Mouse (Mus musculus): ENCODE measurements around the gene Nup153.
A peak's percentile ranks its signal among the peaks of the same experiment; 100 is the strongest.

Nup153 gene

DNA sequence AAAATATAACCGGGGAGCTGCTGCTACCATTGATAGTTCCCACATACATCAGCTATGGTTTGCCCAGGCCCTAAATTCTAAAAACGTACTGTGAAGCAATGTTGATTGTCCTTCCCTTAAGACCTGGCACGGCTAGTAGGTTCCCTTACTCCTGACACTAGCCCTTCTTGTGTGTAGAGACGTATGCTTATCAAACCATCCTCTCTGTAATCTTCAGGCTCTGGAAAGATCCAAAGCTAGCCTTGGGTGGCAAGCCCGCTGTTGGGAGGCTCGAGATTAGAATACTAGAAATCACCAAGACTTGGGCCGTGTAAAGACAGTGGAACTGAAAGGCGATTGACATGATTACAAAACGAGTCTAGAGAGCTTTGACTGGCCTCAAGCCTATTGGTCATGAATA lies 57.2 kb downstream of the Nup153 start:
- DNase-seq (ENCODE audit: low read depth, low spot score): no peak

- no peak for DNase-seq (ENCODE audit: low read depth, low spot score)
Measured at GRCm38 (mm10) chr13:46669620-46670271, 58.0 kb downstream of the Nup153 start.

DNA sequence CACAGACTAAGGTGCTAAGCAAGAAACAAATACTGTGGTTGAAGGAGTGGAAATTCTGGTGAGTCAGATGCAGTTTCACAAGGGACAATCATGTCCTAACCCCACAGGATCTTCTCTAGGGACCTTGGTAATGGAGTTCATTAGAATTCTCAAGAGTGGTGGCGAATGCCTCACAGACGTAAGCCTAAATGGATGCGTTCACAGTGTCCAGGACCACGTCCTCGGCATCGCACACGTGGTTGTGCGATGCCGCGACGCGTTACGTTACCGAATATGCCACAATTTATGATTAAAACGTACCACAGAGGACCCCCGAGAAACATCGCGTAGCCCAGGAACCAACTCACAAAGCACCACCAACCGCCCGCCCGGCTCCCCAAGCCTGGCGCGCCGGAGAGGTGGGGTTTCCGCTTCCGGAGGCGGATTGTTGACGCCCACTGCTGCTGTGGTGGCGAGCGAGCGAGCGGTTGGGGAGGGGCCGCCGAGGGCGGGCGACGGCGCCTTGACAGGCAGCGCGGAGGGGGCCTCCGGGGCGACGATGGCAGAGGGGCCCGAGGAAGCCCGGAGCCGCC lies 58.6 kb downstream of the Nup153 start, which contains the start of gene Fam8a1:
TSS of gene Fam8a1 (plus strand) at position 475 of the 572 bp plus-strand sequence.
- DNase-seq (ENCODE audit: low read depth, low spot score): peak; percentile 84

DNA sequence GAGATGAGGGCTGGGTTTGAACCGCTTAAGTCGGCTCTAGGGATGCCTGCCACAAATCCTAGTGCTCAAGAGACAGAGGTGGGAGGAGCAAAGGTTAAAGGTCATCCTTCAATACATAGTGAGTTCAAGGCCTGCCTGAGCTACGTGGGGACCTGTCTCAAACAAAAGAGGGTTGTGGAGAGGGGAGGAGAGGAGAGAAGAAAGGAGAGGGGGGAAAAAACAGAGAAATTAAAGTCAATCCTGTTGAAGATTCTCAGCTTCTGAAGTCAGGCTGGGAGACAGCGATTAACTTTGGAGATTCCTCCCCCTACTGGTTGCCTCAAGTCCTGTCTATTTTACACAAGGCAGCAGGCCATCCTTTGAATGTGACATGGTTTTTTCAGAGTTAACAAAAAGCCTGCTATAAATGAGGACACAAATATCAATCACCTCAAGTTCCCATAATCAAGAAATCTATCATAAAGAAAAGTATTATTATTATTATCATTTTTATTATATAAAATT lies 64.2 kb downstream of the Nup153 start:
- peak; percentile 7 for DNase-seq (ENCODE audit: low read depth, low spot score)

GRCm38 (mm10) chr13:46659211-46659610 lies 68.5 kb downstream of the Nup153 start:
- no peak for DNase-seq (ENCODE audit: low read depth, low spot score)

- no peak for DNase-seq (ENCODE audit: low read depth, low spot score)
Measured at GRCm38 (mm10) chr13:46654566-46654965, 73.2 kb downstream of the Nup153 start.

GRCm38 (mm10) chr13:46653671-46654070 lies 74.1 kb downstream of the Nup153 start:
- DNase-seq (ENCODE audit: low read depth, low spot score): no peak

DNA sequence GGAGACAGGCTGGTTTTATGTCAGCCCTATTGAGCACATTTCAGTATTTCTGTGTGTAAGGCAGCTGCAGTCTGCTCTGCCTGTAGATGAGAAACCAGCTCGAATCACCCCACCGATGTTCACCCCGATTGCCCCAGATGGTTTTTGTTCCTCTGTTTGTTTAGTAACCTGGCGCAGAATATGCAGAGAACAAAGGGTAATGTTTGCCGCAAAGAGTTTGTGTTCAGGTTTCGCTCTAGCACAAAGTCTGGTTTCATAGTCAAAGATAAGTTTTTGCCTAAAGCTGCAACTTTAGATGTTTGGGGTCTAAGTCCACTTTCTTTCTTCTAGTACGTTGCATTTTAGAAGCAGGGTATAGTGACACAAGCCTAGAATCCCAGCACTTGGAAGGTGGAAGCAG lies 75.1 kb downstream of the Nup153 start:
- no peak for DNase-seq (ENCODE audit: low read depth, low spot score)

GRCm38 (mm10) chr13:46651853-46652252 lies 75.9 kb downstream of the Nup153 start:
- no peak for DNase-seq (ENCODE audit: low read depth, low spot score)

DNA sequence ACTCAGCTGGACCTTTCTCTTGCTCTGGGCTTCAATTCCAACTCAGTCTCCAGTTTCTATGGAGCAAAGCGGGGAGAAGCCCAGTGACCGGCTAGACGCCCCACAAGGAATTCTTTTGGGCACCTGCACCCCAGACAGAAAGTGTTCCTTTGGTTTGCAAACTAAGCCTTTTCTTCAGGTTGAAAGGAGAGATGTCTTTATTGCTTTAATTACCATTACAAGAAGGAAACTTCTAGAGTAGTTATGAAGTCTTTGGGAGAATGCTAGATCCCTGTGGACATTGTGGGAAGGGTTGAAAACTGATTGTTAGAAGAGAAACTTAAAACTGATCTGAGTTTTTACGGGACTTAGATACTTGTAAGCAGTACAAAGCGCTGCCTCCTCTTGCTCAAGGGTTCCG lies 82.3 kb downstream of the Nup153 start:
- no peak for DNase-seq (ENCODE audit: low read depth, low spot score)

GRCm38 (mm10) chr13:46644175-46644574 lies 83.6 kb downstream of the Nup153 start:
- DNase-seq (ENCODE audit: low read depth, low spot score): no peak

DNA sequence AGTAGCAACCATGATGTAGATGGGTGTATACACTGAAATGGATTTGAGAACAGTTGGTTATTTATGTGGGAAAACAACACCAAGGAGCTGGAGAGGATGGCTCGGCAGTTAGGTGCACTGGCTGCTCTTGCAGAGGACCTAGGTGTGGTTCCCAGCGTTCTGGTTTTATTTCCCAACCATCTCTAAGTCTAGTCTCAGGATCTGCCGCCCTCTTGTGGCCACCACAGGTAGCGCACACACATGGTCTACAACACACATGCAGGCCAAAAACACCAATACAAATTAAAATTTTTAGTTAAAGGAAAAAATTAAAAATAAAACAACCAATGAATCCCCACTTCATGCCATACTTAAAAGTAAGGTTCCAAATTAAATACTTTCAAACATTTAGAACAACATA lies 85.4 kb downstream of the Nup153 start:
- no peak for DNase-seq (ENCODE audit: low read depth, low spot score)

DNA sequence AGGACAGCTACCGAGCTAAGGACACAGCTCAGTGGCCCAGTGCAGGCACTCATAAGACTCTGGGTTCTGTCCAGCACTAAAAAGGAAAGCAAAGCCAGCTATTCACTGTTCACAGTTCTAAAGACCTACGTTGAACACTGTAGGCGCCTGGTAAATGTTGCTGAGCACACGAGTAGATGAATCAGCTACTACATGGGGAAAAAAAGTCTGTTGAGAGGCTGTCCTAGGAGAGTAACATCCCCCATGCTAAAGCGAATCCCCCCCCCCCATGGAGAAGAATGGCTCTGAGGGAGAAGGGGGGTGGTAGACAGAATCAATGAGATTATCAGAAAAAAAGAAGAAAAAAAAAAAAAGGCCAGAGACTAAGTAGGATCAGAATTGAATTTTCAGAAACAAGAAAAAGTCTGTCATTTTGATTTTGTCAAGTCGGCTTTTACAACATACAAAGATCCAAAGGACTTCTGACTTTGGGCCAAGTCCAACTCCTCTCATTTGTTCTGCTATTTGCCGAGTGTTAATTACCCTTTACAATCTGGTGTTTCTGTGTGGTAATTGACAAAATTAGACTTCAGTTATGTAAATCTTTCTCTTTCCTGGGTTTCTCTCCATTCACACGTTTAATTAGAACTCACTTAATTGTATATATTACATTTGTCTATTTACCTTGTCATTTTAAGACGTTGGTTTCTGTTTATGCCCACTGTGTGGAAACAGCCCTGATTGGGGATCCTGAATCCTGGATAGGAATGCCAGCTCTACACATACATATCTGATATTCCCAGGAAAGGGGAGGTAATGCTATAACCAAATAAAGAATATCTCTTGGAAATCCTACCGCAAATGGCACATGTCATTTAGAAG lies 86.9 kb downstream of the Nup153 start:
- DNase-seq (ENCODE audit: low read depth, low spot score): no peak

DNA sequence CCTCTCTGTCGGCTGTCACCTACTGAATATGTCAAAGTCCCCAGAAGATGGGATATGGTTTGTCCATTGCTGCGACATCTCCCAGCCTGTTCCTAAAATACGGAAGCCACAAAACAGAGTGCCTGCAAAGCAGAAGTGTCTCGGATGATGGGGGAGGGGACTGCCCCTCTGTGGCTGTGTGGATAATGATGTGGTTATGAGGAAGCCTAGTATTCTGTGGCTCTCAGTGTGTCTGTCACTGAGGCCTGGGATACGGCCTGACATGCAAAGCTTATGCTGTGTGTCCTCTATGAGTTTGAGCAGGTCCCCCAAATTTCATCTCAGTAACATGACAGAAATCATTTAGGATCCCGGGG lies 93.6 kb downstream of the Nup153 start:
- DNase-seq (ENCODE audit: low read depth, low spot score): no peak

DNA sequence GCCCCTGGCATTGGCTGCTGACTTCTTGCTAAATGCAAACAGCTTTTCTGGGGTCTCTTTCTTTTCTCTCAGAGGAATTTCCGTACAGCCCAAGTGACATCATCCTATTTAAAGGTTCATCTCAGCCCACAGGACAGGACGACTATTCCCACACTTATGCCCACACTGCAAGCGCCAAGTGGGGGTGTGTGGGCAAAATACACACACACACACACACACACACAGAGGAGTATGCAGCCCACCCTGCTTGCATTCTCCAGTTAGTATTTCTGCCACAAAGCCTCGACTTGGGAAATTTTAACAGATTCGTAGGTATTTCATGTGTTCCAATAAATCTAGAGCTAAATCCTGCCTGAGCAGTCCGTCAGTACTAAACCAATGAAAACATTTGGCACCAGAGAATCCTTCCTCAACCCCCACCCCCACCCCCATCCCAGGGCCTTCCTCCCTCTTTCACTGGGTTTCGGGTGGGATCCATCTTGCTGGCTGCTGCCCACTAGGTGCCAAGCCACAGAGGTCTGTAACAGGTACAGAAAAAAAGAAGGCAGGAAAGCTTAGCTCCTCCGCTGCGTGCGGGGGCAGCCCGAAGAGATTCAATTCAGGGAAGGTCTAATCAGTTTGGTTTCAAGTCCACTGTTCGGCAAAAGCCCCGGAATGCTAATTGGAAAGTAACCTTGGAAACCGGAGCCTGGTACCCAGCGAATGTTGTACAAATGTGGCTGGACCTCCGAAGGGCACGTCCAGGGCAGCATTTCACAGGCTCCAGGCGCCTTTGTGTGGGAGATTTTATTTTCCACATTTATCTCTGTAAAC lies 94.2 kb downstream of the Nup153 start:
- DNase-seq (ENCODE audit: low read depth, low spot score): peak; percentile 38

DNA sequence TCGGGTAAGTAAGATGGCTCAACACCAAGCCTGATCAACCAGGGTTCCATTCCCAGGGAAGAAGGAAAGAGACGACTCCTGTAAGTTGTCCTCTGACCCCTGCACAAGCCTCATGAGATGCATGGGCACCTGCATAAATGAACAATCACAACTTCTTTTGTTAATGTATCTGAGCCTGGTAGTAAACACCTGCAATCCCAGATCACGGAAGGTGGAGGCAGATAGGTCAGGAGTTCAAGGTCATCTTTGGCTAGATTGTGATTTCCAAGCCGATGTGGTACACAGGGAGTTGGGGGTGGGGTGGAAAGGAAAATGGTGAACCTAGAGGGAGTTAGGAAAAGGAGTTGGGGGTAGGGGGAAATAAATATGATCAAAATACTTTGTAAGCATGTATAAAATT lies 94.9 kb downstream of the Nup153 start:
- no peak for DNase-seq (ENCODE audit: low read depth, low spot score)

Measured in forelimb bud, embryonic 11.5 days (tissue).